Mouse (Mus musculus) brown adipose tissue, adult 24 weeks (tissue): ENCODE measurements around the gene Esrrg. TPM values are rescaled to one million over a fixed set of nuclear protein-coding genes. Genes with fewer than 3 reads are reported as not detected.

ENCODE experiments used
- H3K27ac ChIP-seq: fragments of 200-500 bp; replicated peaks from 2 replicates; pipeline ENCODE4 v1.5.1; 2012; ENCODE audit warnings: low read depth, mild to moderate bottlenecking, low read length
- H3K4me1 ChIP-seq: fragments of 200-500 bp; 2 replicates; pipeline ENCODE4 v1.6.1; 2012; ENCODE audit warnings: low read length, mixed read lengths; ENCODE audit not compliant: control insufficient read depth, insufficient read depth, insufficient read length
- H3K4me3 ChIP-seq: fragments of 200-500 bp; 2 replicates; pipeline ENCODE4 v1.5.1; 2012; ENCODE audit warnings: low read depth, mild to moderate bottlenecking, low read length, moderate library complexity; ENCODE audit not compliant: insufficient read depth
- polyA plus RNA-seq: library from polyadenylated mRNA; stranded (reverse); fragments of >200 nt; gene quantifications from 2 replicates; pipeline ENCODE4 v1.2.4, GENCODE M21; 2012; ENCODE audit not compliant: missing spikeins, insufficient read depth, insufficient read length

The Esrrg gene
- polyA plus RNA-seq, 1 experiment = 12.5 TPM

DNA sequence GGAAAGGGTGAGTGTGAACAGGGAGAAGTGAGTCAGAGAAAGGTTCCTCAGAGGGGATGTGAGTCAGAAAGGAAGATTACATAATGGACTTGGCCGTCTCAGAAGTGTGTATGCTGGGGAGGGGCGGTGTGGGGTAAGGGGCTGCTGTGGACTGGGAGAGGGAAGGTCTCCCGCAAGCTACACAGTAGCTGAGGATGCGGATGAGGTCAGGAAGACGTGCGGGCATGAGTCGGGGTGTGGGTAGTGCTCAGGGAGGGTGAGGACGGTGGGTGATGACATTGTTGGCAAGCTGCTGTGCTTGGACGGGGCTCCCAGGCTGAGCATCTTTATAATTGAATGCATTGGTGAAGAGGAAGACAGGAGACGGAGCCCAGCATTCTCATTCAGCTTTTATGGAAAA is 192.2 kb downstream of the Esrrg start:
- no peak overlapping the region for H3K27ac ChIP-seq
- H3K4me1 ChIP-seq = peaks cover 5% of the 10 kb centered on the region; the same call in 1 of the 2 replicates
- H3K4me3 ChIP-seq = no peak overlapping the region

DNA sequence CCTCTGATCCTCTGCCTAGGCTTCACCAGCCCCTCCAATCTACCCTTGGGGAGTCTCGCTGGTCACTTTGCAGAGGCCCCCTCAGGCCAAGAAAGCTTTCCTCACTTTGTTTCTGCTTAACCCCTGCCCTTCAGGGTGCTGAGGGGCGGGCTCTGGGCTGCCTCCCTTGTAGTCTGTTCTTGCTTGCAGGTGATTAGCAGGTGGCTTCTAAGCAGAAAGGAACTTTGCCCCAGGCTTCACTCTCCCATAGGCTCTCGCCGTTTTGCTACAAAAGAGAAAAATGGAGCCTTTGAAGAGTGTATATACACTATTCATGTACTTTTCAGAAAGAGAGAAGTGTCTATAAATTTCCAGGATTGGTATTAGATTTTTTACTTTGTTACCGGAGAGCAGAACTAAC is 195.0 kb downstream of the Esrrg start:
- H3K4me1 ChIP-seq = 0 out of 2 replicates have a peak, but pooled peaks cover 2% of the 10 kb centered on the region
- H3K27ac ChIP-seq = no peak overlapping the region
- H3K4me3 ChIP-seq = no peak overlapping the region

DNA sequence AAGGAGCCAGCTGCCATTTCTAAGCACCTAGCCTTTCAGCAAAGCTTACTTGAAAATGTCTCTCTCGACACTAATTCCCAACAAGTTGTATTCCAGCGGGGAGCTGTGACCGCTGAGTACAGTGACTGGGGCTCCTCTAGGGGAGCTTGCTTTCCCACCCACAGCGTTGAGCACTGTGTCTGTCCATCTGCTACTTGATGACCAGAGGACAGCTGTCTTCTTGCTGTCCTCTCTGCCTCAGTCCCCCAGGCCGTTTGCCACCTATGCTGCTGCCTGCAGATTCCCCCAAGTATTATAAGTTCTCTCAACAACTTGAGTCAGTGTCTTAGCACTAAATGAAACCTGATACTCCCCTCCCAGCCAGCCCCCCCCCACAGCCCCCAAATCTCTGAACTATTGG is 195.4 kb downstream of the Esrrg start:
- H3K4me3 ChIP-seq = no peak overlapping the region
- H3K27ac ChIP-seq = no peak overlapping the region
- H3K4me1 ChIP-seq = 0 out of 2 replicates have a peak, but pooled peaks cover 2% of the 10 kb centered on the region

- Histone ChIP-seq H3K4me1 (0 out of 2 replicates have a peak, but pooled peaks cover 2% of the 10 kb centered on the region), H3K27ac (no peak overlapping the region), H3K4me3 (no peak overlapping the region)
Observed at GRCm38 (mm10) chr1:187805001-187805400, 196.4 kb downstream of the Esrrg start.

DNA sequence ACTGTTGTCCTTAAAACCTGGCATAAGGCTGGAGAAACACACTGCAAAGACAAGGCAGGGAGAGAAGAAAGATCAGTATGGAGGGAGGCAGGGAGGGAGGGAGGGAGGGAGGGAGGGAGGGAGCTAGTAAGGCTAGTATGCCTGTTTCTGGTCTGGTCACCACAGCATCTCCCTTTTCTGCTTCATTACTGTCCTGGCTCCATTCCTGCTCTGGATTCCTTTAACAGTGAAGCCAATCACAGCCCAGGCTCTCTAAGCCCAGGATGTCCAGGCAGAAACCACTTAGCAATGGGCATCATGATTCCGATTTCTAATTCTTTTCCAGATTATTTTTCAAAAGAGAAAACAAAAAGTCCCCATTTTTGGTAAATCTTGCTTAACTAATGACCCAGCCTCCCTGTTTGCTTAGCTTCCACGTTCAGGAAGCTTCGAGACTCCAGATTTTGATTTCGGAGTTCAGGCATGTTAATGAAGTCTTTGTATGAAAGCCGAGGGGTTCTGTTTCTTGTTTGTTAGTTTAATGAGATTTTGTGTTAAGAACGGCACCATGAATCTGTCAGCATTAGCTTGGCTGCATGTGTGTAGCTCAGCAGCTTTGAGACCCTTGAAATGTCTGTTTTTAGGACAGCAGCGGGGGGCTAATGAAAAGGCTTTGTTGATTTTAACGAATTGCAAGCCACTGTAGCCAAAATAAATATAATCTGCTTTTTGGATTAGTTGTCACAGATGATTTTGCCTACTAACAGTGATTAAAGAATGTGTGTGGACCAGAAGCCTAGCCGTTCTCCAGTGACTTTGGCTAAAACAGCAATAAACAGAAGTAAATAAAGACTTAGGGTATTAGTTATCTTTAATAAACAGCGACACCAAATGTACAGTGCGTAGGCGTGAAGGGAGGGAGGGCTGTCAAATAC is 199.1 kb downstream of the Esrrg start:
- no peak overlapping the region for H3K27ac ChIP-seq
- no peak overlapping the region for H3K4me3 ChIP-seq
- H3K4me1 ChIP-seq = no peaks in the 10 kb centered on the region

- Histone ChIP-seq H3K4me3 (no peak overlapping the region), H3K27ac (no peak overlapping the region), H3K4me1 (no peaks in the 10 kb centered on the region)
Observed at GRCm38 (mm10) chr1:187808391-187808922, 199.9 kb downstream of the Esrrg start.

GRCm38 (mm10) chr1:187809546-187809945 is 201.0 kb downstream of the Esrrg start:
- Histone ChIP-seq H3K4me1 (no peaks in the 10 kb centered on the region), H3K4me3 (no peak overlapping the region), H3K27ac (no peak overlapping the region)

DNA sequence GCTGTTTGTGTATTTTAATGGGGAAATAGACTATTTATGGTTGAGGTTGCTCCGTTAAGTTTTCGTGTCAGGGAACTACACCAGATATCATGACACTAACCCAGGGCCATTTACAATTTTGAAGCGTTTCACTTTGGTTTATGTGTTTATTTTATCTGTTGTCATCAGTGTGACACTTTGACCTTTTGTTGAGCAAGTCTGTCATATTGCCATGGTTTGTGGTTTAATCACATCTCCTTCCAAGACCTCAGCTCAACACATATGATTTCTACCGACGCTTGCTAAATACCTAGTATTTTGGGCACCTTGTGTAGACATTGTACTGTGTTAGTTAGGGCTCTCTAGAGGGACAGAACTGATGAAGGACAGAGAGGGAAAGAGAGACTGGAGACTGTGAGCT is 210.8 kb downstream of the Esrrg start:
- 0 out of 2 replicates have a peak, but pooled peaks cover 2% of the 10 kb centered on the region for H3K4me1 ChIP-seq
- no peak overlapping the region for H3K4me3 ChIP-seq
- H3K27ac ChIP-seq = no peak overlapping the region

DNA sequence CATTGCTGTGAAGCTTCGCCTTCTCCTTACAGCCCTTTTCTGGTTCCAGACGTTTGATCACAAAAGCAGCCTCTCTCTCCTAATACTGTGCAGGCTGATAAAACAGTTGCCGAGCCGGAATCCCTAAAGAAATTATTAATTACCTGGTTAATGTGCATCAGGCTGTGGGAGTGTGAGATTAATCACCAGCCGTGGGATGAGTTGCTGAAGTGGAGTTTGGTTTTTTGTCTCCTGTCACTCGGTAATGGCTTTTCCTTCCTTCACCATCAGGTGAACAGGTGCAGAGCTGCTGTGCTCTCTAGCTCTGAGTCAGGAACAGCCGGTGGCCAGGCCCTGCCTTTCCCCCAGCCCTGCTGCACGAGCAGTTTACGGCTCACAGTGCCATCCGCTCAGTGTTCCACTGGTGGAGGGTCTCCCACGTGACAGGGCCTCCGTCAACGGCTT is 212.8 kb downstream of the Esrrg start:
- Histone ChIP-seq H3K27ac (no peak overlapping the region), H3K4me1 (no peaks in the 10 kb centered on the region), H3K4me3 (no peak overlapping the region)

DNA sequence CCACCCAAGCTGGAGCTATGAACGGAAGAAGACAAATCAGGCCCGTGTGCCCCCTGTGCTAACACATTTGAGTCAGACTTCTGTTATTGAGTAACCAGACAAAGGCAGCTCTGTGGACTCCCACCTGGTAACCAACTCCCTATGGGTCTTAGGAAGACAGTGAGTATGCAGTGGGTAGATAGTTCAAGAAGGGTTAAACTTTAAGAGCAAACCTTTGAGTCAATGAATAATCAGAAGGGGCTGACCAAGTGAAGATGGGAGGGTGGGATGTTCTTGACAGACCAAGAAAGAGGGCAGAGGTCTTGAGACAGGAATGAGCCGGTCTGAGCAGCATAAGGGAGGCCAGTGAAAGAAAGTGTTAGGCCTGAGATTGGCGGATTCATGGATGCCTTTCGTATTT is 214.8 kb downstream of the Esrrg start:
- H3K27ac ChIP-seq = no peak overlapping the region
- H3K4me3 ChIP-seq = no peak overlapping the region
- no peaks in the 10 kb centered on the region for H3K4me1 ChIP-seq

GRCm38 (mm10) chr1:187825421-187826097 is 217.0 kb downstream of the Esrrg start:
- Histone ChIP-seq H3K4me3 (no peak overlapping the region), H3K27ac (no peak overlapping the region), H3K4me1 (no peaks in the 10 kb centered on the region)

- H3K4me1 ChIP-seq = no peaks in the 10 kb centered on the region
- no peak overlapping the region for H3K4me3 ChIP-seq
- H3K27ac ChIP-seq = no peak overlapping the region
Observed at GRCm38 (mm10) chr1:187826140-187826539, 217.5 kb downstream of the Esrrg start.

GRCm38 (mm10) chr1:187826869-187827268 is 218.3 kb downstream of the Esrrg start:
- Histone ChIP-seq H3K4me1 (no peaks in the 10 kb centered on the region), H3K27ac (no peak overlapping the region), H3K4me3 (no peak overlapping the region)

DNA sequence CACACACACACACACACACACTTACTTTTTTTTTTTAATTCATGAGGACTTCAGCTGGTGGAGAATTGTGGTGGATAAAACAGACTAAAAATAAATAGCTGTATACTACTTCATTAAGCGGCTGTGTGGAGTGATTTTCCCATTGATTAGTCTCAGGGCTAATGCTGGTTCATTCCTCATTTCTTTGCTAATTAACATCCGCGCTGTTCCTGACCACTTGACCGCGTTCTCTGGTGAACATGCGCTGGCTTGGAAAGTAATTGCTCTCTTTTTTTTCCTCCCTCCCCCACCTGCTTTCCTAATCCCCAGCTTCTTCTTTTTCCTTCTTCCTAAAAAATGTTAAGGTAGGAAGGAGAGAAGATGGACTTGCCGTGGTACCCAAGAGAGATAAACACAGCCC is 222.3 kb downstream of the Esrrg start:
- Histone ChIP-seq H3K4me1 (no peaks in the 10 kb centered on the region), H3K27ac (no peak overlapping the region), H3K4me3 (no peak overlapping the region)

GRCm38 (mm10) chr1:187832851-187833250 is 224.3 kb downstream of the Esrrg start:
- Histone ChIP-seq H3K4me3 (no peak overlapping the region), H3K27ac (no peak overlapping the region), H3K4me1 (no peaks in the 10 kb centered on the region)
